Mouse (Mus musculus): ENCODE results near the gene Gars. TPM values are rescaled to one million over a fixed set of nuclear protein-coding genes. Genes with fewer than 3 reads are reported as not detected.

Gars gene
- polyA plus RNA-seq, 1 experiment from 2014 or later, result 233 TPM

GRCm38 (mm10) chr6:55081379-55081778, 43.6 kb downstream of the Gars start:
- no peak for DNase-seq (ENCODE audit: low spot score)
- Histone ChIP-seq H3K27me3 (ENCODE audit: low read depth, poor library complexity, severe bottlenecking) (no peaks in the 10 kb centered on the region), H3K36me3 (peaks cover 56% of the 10 kb centered on the region), H3K27ac (replicated peaks) (no peak overlapping the region), H3K9me3 (replicated peaks) (no peaks in the 10 kb centered on the region), H3K4me3 (no peak overlapping the region), H3K4me1 (0 out of 2 replicates have a peak, but pooled peaks cover 7% of the 10 kb centered on the region)
- WGBS, result 94% methylated on average over 3 of the region's 3 CpGs

DNA sequence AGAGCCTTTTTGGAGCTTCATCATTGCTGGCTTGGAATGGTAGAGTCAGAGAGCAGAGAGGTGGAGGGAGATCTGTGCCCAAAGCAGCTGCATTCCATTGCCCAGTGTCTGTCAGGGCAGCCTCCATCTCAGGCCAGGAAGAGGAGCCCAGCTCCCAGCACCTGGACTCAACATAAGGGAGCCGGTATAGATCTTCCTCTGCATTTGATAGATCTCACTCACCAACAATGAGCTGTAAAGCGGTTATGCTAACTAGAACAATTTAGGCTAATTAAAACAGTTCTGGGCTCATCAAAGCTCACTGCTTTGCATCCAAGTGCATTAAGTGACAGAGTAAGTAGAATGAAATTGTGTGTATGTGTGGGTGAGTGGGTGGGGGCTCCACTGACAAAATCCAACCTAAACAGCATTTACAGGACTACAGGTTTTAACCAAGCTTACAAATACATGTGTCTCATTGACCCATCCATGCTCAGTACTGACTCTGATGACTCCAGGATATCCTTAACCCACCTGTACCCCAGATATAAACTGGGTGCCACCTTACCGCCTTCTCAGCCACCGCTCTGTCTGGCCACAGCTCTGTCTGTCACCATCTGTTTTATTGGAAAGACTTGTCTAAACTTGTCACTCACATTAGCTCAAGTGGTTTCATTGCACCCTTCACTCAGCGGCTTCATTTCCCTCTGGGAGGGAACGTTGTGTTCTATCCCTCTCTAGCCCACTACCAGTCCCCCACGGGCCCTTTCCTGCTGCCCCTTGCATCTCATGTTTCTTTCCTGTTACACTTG, 44.6 kb downstream of the Gars start:
- H3K9me3 ChIP-seq (replicated peaks), result no peaks in the 10 kb centered on the region
- H3K4me3 ChIP-seq, result no peak overlapping the region
- WGBS, result 89% methylated on average over 7 of the region's 7 CpGs
- no peak for DNase-seq (ENCODE audit: low spot score)
- 0 out of 2 replicates have a peak, but pooled peaks cover 7% of the 10 kb centered on the region for H3K4me1 ChIP-seq
- H3K36me3 ChIP-seq, result peaks cover 45% of the 10 kb centered on the region
- no peaks in the 10 kb centered on the region for H3K27me3 ChIP-seq (ENCODE audit: low read depth, poor library complexity, severe bottlenecking)
- no peak overlapping the region for H3K27ac ChIP-seq (replicated peaks)

DNA sequence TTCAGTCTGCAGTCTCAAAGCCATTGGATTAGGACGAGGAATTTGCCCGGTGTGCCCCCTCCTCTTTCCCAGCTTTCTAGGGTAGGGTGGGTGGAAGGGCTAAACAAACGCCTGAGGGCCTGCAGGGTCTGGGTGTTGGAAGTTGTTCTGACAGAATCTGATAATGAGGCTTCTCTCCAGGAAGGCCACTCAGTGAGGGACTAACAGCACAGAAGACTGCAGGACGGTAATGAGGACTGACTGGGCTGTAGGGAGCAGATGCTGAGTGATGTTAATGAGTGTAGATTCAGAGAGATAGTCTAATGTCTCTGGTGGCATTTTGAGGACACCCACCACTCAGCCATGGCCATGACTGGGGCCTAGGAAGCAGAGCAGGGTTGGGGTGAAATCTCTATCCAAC, 49.5 kb downstream of the Gars start:
- H3K9me3 ChIP-seq (replicated peaks), result no peaks in the 10 kb centered on the region
- no peak overlapping the region for H3K4me3 ChIP-seq
- no peak overlapping the region for H3K27ac ChIP-seq (replicated peaks)
- H3K27me3 ChIP-seq (ENCODE audit: low read depth, poor library complexity, severe bottlenecking), result no peaks in the 10 kb centered on the region
- no peak for DNase-seq (ENCODE audit: low spot score)
- 0 out of 2 replicates have a peak, but pooled peaks cover 7% of the 10 kb centered on the region for H3K4me1 ChIP-seq
- no peaks in the 10 kb centered on the region for H3K36me3 ChIP-seq
- WGBS, result 56% methylated on average over 4 of the region's 4 CpGs

GRCm38 (mm10) chr6:55090639-55091038, 52.8 kb downstream of the Gars start:
- Histone ChIP-seq H3K4me1 (no peaks in the 10 kb centered on the region), H3K9me3 (replicated peaks) (no peaks in the 10 kb centered on the region), H3K27me3 (ENCODE audit: low read depth, poor library complexity, severe bottlenecking) (no peaks in the 10 kb centered on the region), H3K4me3 (no peak overlapping the region), H3K27ac (replicated peaks) (no peak overlapping the region), H3K36me3 (no peaks in the 10 kb centered on the region)
- no peak for DNase-seq (ENCODE audit: low spot score)
- 37% methylated on average over 4 of the region's 4 CpGs for WGBS

- DNase-seq (ENCODE audit: low spot score), result no peak
- Histone ChIP-seq H3K36me3 (no peaks in the 10 kb centered on the region), H3K4me1 (no peaks in the 10 kb centered on the region), H3K27ac (replicated peaks) (no peak overlapping the region), H3K9me3 (replicated peaks) (no peaks in the 10 kb centered on the region), H3K4me3 (no peak overlapping the region), H3K27me3 (ENCODE audit: low read depth, poor library complexity, severe bottlenecking) (no peaks in the 10 kb centered on the region)
- 94% methylated on average over 9 of the region's 9 CpGs for WGBS
These were observed 53.6 kb downstream of the Gars start for GRCm38 (mm10) chr6:55091396-55091795.

- Histone ChIP-seq H3K27me3 (ENCODE audit: low read depth, poor library complexity, severe bottlenecking) (no peaks in the 10 kb centered on the region), H3K9me3 (replicated peaks) (no peaks in the 10 kb centered on the region), H3K4me1 (no peaks in the 10 kb centered on the region), H3K4me3 (no peak overlapping the region), H3K27ac (replicated peaks) (no peak overlapping the region), H3K36me3 (no peaks in the 10 kb centered on the region)
- no peak for DNase-seq (ENCODE audit: low spot score)
- WGBS, result 91% methylated on average over 6 of the region's 6 CpGs
These were observed 55.8 kb downstream of the Gars start for GRCm38 (mm10) chr6:55093431-55094146.

GRCm38 (mm10) chr6:55098030-55098429, 60.2 kb downstream of the Gars start:
- H3K9me3 ChIP-seq (replicated peaks), result no peaks in the 10 kb centered on the region
- H3K27ac ChIP-seq (replicated peaks), result no peak overlapping the region
- no peaks in the 10 kb centered on the region for H3K36me3 ChIP-seq
- 88% methylated on average over 5 of the region's 5 CpGs for WGBS
- H3K27me3 ChIP-seq (ENCODE audit: low read depth, poor library complexity, severe bottlenecking), result no peaks in the 10 kb centered on the region
- H3K4me3 ChIP-seq, result no peak overlapping the region
- H3K4me1 ChIP-seq, result no peaks in the 10 kb centered on the region
- no peak for DNase-seq (ENCODE audit: low spot score)

DNA sequence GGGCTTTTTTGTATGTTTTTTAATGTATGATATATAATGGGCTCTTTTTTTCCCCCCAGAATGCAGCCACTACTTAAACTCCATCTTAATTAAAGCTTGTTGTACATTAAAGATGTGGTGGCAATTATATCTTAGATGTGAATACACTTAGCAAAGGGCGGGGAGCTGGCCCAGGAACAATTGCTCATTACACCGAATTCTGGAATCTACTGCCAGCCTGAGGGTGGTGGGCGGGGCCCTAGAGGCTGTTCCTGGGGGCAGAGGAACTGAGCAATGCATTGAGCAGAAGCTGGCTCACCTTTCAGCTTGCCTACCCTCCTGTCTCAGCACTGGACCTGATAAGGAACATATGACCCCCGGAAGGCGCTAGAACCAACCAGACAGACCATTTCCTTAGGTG, 60.8 kb downstream of the Gars start:
- H3K9me3 ChIP-seq (replicated peaks), result no peaks in the 10 kb centered on the region
- H3K4me1 ChIP-seq, result no peaks in the 10 kb centered on the region
- no peak overlapping the region for H3K4me3 ChIP-seq
- 88% methylated on average over 5 of the region's 5 CpGs for WGBS
- no peaks in the 10 kb centered on the region for H3K27me3 ChIP-seq (ENCODE audit: low read depth, poor library complexity, severe bottlenecking)
- H3K36me3 ChIP-seq, result no peaks in the 10 kb centered on the region
- no peak overlapping the region for H3K27ac ChIP-seq (replicated peaks)
- DNase-seq (ENCODE audit: low spot score), result no peak

DNA sequence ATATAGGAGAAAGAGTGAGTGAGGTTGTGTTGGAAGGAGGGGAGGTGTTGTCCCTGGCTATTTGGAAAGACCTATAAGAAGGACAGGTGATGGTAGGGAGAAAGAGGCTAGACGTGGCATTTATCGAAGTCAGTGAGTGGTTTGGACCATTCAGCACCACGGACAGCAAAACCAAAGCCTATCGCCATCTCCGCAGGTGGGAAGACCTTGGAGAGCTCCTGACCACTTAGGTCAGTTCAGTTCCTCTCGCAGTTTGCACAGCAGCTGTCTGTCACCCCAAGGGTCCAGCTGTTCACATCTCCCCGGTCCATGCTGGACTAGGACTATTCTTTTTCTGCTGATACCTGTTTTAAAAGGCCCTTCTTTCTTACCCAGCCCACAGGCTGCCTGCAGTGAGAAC, 70.6 kb downstream of the Gars start:
- H3K4me1 ChIP-seq, result peaks cover 11% of the 10 kb centered on the region; the same call in 1 of the 2 replicates
- H3K27ac ChIP-seq (replicated peaks), result no peak overlapping the region
- no peaks in the 10 kb centered on the region for H3K9me3 ChIP-seq (replicated peaks)
- no peaks in the 10 kb centered on the region for H3K36me3 ChIP-seq
- WGBS, result 15% methylated on average over 7 of the region's 7 CpGs
- H3K27me3 ChIP-seq (ENCODE audit: low read depth, poor library complexity, severe bottlenecking), result no peaks in the 10 kb centered on the region
- no peak overlapping the region for H3K4me3 ChIP-seq
- DNase-seq (ENCODE audit: low spot score), result peak; percentile 37

DNA sequence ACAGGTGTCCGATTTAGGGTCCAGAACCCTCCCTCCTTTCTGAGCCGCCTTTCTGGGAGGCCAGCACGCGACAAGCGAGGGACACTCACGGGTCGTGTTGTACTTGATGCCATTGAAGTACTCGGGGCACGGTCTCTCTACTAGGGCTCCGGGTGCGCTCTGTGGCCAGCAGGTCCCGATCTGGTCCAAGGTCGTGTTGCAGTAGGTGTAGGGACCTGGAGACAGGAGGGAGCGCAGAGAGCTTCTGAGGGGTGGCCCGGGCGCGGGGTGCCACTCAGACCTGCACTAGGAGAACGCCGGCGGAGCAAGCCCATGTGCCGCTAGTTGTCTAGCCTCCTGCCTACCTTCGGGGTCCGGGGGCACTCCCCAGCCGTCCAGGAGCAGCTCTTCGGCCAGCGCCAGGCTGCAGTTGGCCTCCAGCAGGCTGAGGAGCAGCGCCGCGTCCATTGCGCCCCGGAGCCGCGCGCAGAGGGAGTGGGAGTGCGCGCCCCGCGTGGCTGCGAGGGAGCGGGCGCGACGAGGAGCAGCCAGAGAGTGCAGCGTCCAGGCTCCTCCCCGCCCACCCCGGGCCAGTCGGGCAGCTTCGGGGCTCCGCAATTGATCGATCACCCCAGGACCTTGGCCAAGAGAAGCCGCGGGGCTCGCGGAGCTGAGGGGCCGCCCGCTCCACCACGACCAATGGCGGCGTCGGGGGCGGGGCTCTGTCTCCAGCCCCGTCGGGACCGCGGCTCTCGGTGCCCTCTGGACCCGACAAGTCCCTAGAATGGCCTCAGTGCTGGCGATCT, 79.7 kb downstream of the Gars start:
- peaks cover 26% of the 10 kb centered on the region for H3K4me1 ChIP-seq
- peak; percentile 60 for DNase-seq (ENCODE audit: low spot score)
- peak overlapping the region; percentile 49; the same call in 1 of the 2 replicates for H3K27ac ChIP-seq (replicated peaks)
- H3K36me3 ChIP-seq, result no peaks in the 10 kb centered on the region
- H3K4me3 ChIP-seq, result peak overlapping the region; percentile 67
- WGBS, result under 1% methylated on average over 68 of the region's 68 CpGs
- peaks cover 75% of the 10 kb centered on the region for H3K27me3 ChIP-seq (ENCODE audit: low read depth, poor library complexity, severe bottlenecking)
- no peaks in the 10 kb centered on the region for H3K9me3 ChIP-seq (replicated peaks)

- H3K9me3 ChIP-seq (replicated peaks), result no peaks in the 10 kb centered on the region
- 51% methylated on average over 4 of the region's 4 CpGs for WGBS
- H3K27me3 ChIP-seq (ENCODE audit: low read depth, poor library complexity, severe bottlenecking), result peaks cover 34% of the 10 kb centered on the region
- no peak overlapping the region for H3K4me3 ChIP-seq
- H3K36me3 ChIP-seq, result no peaks in the 10 kb centered on the region
- DNase-seq (ENCODE audit: low spot score), result no peak
- no peak overlapping the region for H3K27ac ChIP-seq (replicated peaks)
- H3K4me1 ChIP-seq, result peaks cover 13% of the 10 kb centered on the region
These were observed 85.2 kb downstream of the Gars start for GRCm38 (mm10) chr6:55123056-55123455.

- WGBS, result 83% methylated on average over 5 of the region's 5 CpGs
- peaks cover 10% of the 10 kb centered on the region for H3K4me1 ChIP-seq
- no peak overlapping the region for H3K27ac ChIP-seq (replicated peaks)
- DNase-seq (ENCODE audit: low spot score), result no peak
- no peak overlapping the region for H3K4me3 ChIP-seq
- H3K27me3 ChIP-seq (ENCODE audit: low read depth, poor library complexity, severe bottlenecking), result 0 out of 2 replicates have a peak, but pooled peaks cover 4% of the 10 kb centered on the region
- no peaks in the 10 kb centered on the region for H3K9me3 ChIP-seq (replicated peaks)
- no peaks in the 10 kb centered on the region for H3K36me3 ChIP-seq
These were observed 88.8 kb downstream of the Gars start for GRCm38 (mm10) chr6:55126576-55126975.
